Mouse (Mus musculus) G1E (cell line): Measurements from ENCODE around the gene Tbc1d12. TPM values are rescaled to one million over a fixed set of nuclear protein-coding genes. Genes with fewer than 3 reads are reported as not detected.

ENCODE experiments used
- ATAC-seq: 2 replicates; pipeline ENCODE4 v1.8.0; 2016; ENCODE audit warnings: mild to moderate bottlenecking; ENCODE audit not compliant: insufficient number of reproducible peaks, poor library complexity, low FRiP score, severe bottlenecking; ENCODE audit errors: extremely low read depth
- DNase-seq: peaks from one replicate; pipeline ENCODE4 v3.0.0; 2012; ENCODE audit warnings: low spot score
- H3K27me3 ChIP-seq: 2 replicates; pipeline ENCODE4 v1.6.1; 2012; ENCODE audit warnings: mild to moderate bottlenecking, low read length, inconsistent platforms; ENCODE audit not compliant: insufficient read depth
- H3K36me3 ChIP-seq: replicated peaks from 2 replicates; pipeline ENCODE3; 2012; ENCODE audit warnings: mild to moderate bottlenecking, inconsistent platforms
- H3K4me1 ChIP-seq: 2 replicates; pipeline ENCODE4 v1.6.1; 2012; ENCODE audit warnings: low read depth, low read length, inconsistent platforms, mixed read lengths; ENCODE audit not compliant: insufficient read depth
- H3K4me3 ChIP-seq: 2 replicates; pipeline ENCODE4 v1.5.1; 2012; ENCODE audit warnings: low read depth, mild to moderate bottlenecking, inconsistent platforms, low read length, moderate library complexity, mixed read lengths
- H3K9me3 ChIP-seq: replicated peaks from 2 replicates; pipeline ENCODE4 v1.6.1; 2012; ENCODE audit warnings: inconsistent platforms
- CTCF ChIP-seq: IDR thresholded peaks from 2 replicates; pipeline ENCODE4 v1.5.1; 2012; ENCODE audit warnings: low read depth, low read length, inconsistent platforms, mixed read lengths
- GATA1 ChIP-seq: IDR thresholded peaks from 2 replicates; pipeline ENCODE4 v1.6.1; 2012; ENCODE audit warnings: borderline replicate concordance, low read length, inconsistent platforms, mixed read lengths
- GATA2 ChIP-seq: IDR thresholded peaks from 2 replicates; pipeline ENCODE4 v1.6.1; 2012; ENCODE audit warnings: low read depth, low read length, inconsistent platforms, borderline replicate concordance
- POLR2AphosphoS5 ChIP-seq: IDR thresholded peaks from 2 replicates; pipeline ENCODE4 v1.6.1; 2012; ENCODE audit warnings: low read depth, low read length, inconsistent platforms; ENCODE audit not compliant: insufficient replicate concordance
- TAL1 ChIP-seq: conservative IDR thresholded peaks from 2 replicates; pipeline ENCODE4 v1.6.1; 2012; ENCODE audit warnings: low read depth, low read length, inconsistent platforms, mixed read lengths
- polyA plus RNA-seq: library from polyadenylated mRNA; stranded (reverse); fragments of >175 nt; gene quantifications from 2 replicates; pipeline ENCODE4 v1.2.3, GENCODE M21; 2012
- total RNA-seq, 2 experiments: library from RNA; stranded (forward) in 1 of 2; stranded (reverse) in 1 of 2; fragments of 200-1000 nt in 1 of 2; fragments of >200 nt in 1 of 2; fragmentation: Nextera tagmentation in 1 of 2; gene quantifications; 2 replicates each; pipeline ENCODE4 v1.2.3; 2014 to 2017

Tbc1d12 gene
- total and polyA plus RNA-seq, 3 experiments: 0.99 to 16.2 (median 7.9) TPM

DNA sequence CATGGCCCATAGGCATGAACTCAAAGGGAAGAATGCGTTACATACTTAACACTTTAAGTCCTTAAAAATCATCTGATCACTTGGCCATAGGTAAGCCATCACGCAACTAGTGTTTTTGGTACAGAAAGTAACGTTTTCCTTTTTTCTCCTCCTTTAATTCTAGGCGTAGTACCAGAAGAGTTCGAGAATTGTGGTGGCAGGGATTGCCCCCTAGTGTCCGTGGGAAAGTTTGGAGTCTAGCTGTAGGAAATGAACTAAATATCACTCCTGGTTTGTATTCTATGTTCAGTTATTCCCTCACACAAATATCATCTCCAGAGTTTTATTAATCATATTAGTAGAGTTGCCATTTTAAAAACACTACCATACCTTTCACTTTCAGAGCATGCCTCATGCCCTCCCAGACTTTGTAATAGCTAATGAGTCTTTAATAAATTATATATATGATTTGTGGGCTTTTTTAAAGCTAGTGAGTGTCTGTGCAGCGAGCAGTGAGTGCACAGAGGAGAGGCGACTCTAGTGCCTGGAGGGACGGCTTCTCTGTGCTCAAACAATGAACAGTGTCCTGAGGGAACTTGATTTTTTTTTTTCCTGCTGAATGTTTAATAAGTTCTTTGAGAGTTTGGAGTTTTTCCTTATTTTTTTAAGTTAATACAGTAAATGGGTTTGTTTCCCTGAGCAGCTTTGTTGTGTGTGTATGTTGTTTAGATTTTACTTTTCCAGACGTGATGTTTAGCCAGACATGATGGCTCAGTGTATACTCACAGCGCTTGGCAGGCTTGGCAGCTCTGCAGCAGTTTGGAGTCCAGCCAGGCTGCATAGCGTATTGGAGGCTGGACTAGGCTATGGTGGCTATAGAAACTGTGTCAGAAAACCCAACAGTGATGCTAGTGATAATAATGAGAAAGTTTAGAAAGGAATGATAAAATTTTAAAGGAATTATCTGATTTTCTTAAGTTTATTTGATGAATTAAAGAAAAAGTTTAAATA is 65.1 kb downstream of the Tbc1d12 start:
- no peak for ATAC-seq
- peaks cover 4% of the 10 kb centered on the region for H3K36me3 ChIP-seq
- H3K4me3 ChIP-seq: no peak overlapping the region
- no peaks in the 10 kb centered on the region for H3K9me3 ChIP-seq
- DNase-seq: no peak
- no peaks in the 10 kb centered on the region for H3K27me3 ChIP-seq
- H3K4me1 ChIP-seq: no peaks in the 10 kb centered on the region
- TF ChIP-seq GATA2 (no peak), GATA1 (no peak), CTCF (no peak)

DNA sequence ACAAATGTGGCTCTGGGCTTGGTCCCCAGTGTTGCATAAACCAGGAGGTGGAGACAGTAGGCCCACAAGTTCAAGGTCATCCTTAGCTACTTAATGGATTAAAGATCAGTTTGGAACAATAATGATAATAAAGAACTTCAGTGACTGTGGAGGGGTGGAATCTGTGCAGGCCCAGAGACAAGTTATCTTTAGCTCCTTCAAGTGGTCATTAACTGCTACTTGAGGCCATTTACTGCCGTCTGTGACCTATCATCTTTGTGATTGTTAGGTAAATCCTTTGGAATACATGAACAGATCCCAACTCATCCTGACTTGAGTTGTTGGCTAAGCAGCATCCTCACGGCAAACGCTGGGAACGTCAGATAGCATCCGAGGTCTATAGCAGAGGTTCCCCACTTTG is 66.1 kb downstream of the Tbc1d12 start:
- no peak overlapping the region for H3K4me3 ChIP-seq
- TF ChIP-seq GATA1: no peak
- TF ChIP-seq GATA2: no peak
- TF ChIP-seq POLR2AphosphoS5: no peak
- no peak for TF ChIP-seq CTCF
- TF ChIP-seq TAL1: no peak
- peaks cover 4% of the 10 kb centered on the region for H3K36me3 ChIP-seq
- H3K9me3 ChIP-seq: no peaks in the 10 kb centered on the region
- no peak for ATAC-seq
- H3K4me1 ChIP-seq: no peaks in the 10 kb centered on the region
- DNase-seq: no peak
- H3K27me3 ChIP-seq: no peaks in the 10 kb centered on the region

DNA sequence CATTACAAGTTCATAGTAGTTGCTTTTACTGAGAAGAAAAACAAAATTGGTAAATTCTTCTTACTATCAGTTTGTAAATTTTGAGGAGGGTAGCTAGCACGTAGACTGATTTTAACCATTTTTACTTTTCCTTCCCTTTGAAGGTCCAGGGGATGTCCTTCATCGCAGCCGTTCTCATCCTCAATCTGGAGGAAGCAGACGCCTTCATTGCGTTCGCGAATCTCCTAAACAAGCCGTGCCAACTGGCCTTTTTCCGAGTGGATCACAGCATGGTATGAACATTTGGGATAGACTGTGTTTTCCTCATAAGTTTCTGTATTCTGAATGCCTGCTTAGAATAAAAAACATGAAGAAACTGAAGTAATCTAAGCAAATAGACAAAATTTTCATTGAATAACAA is 77.4 kb downstream of the Tbc1d12 start:
- DNase-seq (no peak), ATAC-seq (no peak)
- Histone ChIP-seq H3K27me3 (no peaks in the 10 kb centered on the region), H3K4me3 (no peak overlapping the region), H3K9me3 (no peaks in the 10 kb centered on the region), H3K4me1 (no peaks in the 10 kb centered on the region; the same call in 1 of the 2 replicates), H3K36me3 (peaks cover 33% of the 10 kb centered on the region)
- TF ChIP-seq TAL1 (no peak), GATA2 (no peak), POLR2AphosphoS5 (no peak), CTCF (no peak), GATA1 (no peak)

DNA sequence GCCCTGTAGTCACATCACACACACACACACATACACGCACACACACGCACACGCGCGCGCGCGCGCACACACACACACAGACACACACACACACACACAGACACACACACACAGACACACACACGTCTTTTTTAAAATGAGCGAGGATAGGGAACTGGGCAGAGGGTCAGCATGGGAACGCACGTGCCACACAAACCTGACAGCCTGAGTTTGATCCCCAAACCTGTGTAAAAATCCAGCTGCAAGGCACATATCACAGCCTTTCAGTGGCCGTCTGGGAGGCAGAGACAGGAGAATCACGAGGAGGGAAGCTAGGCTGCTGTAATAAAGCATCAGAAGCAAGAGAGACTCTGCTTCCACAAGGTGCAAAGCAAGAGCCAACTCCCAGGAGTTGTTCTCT is 78.5 kb downstream of the Tbc1d12 start:
- Histone ChIP-seq H3K9me3 (no peaks in the 10 kb centered on the region), H3K4me3 (no peak overlapping the region), H3K4me1 (no peaks in the 10 kb centered on the region; the same call in 1 of the 2 replicates), H3K36me3 (peaks cover 35% of the 10 kb centered on the region), H3K27me3 (no peaks in the 10 kb centered on the region)
- TF ChIP-seq CTCF (no peak), TAL1 (no peak), POLR2AphosphoS5 (no peak), GATA1 (no peak), GATA2 (no peak)
- ATAC-seq (no peak), DNase-seq (no peak)

DNA sequence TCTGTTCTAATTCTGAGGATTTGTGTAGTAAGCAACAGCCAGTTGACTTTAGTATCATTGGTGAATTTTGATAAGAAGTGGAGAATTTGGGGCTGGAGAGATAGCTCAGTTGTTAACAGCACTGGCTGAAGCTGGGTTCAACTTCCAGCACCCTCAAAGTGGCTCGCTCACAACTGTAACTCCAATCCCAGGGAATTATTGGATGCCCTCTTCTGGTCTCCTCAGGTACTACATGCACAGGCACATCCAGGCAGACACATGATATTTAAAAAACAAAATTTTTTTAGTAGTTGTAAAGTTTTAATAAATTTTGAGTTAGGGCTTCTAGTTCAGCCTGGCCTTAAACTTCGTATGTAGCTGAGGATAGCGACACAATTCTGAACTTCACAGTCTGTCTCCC is 79.3 kb downstream of the Tbc1d12 start:
- Histone ChIP-seq H3K4me3 (no peak overlapping the region), H3K36me3 (peaks cover 32% of the 10 kb centered on the region), H3K27me3 (no peaks in the 10 kb centered on the region), H3K4me1 (no peaks in the 10 kb centered on the region; the same call in 1 of the 2 replicates), H3K9me3 (no peaks in the 10 kb centered on the region)
- ATAC-seq (no peak), DNase-seq (no peak)
- peak; percentile 52; the same call in 1 of the 2 replicates for TF ChIP-seq CTCF
- TF ChIP-seq GATA1: no peak
- TF ChIP-seq TAL1: no peak
- no peak for TF ChIP-seq POLR2AphosphoS5

DNA sequence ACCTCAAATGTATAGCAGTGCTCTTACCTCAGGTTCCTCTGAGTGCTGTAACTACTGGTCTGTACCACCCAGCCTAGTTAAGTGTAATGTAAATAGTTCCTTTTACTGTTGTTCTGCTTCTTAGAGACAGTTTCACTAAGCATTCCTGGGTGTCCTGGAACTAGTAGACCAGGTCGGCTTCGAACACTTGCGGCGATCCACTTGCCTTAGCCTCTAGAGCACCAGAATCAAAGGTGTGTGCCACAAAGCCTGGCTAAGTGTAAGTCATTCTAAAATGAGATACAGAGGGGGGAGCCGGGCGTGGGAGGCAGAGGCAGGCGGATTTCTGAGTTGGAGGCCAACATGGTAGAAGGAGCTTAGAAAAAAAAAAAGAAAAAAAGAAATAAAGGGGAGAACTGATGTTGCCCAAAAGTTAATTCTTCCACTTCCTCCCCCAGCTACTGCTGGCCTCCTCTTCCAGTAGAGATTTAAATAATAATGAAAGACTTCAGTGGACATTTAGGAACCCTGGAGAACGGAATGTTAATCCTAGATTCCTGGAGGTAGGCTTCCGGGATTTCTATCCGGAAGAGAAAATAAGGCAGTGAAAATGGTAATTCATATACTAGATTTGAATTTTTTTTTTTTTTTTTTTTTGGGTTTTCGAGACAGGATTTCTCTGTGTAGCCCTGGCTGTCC is 92.2 kb downstream of the Tbc1d12 start:
- Histone ChIP-seq H3K9me3 (no peaks in the 10 kb centered on the region), H3K36me3 (peaks cover 26% of the 10 kb centered on the region), H3K27me3 (no peaks in the 10 kb centered on the region), H3K4me3 (no peak overlapping the region), H3K4me1 (peaks cover 20% of the 10 kb centered on the region)
- no peak for TF ChIP-seq CTCF
- no peak for TF ChIP-seq TAL1
- TF ChIP-seq GATA1: no peak
- no peak for TF ChIP-seq POLR2AphosphoS5
- no peak for TF ChIP-seq GATA2
- no peak for DNase-seq
- no peak for ATAC-seq
